Mouse (Mus musculus): Measurements from ENCODE around the gene AI597479.

AI597479 gene

GRCm38 (mm10) chr1:43098031-43098984 is at the start of gene AI597479, which contains the start of gene Tgfbrap1:
TSS of gene AI597479 (plus strand) at chr1:43098710.
TSS of gene Tgfbrap1 (minus strand) at chr1:43098637.
- peak; percentile 85 to 89 for DNase-seq

- peak in 1 of 2 experiments; percentile 4 for DNase-seq
Observed at GRCm38 (mm10) chr1:43051903-43052302, 46.6 kb upstream of the AI597479 start.

- peak; percentile 24 to 49 for DNase-seq
Observed at GRCm38 (mm10) chr1:43065615-43066310, 32.7 kb upstream of the AI597479 start.

- no peak for DNase-seq
Observed at GRCm38 (mm10) chr1:43066573-43066972, 31.9 kb upstream of the AI597479 start.

GRCm38 (mm10) chr1:43067551-43067950 is 31.0 kb upstream of the AI597479 start:
- no peak for DNase-seq

- DNase-seq: no peak
Observed at GRCm38 (mm10) chr1:43070726-43071125, 27.8 kb upstream of the AI597479 start.

GRCm38 (mm10) chr1:43072028-43072427 is 26.5 kb upstream of the AI597479 start:
- DNase-seq: no peak

GRCm38 (mm10) chr1:43072561-43072960 is 25.9 kb upstream of the AI597479 start:
- no peak for DNase-seq

GRCm38 (mm10) chr1:43074791-43075190 is 23.7 kb upstream of the AI597479 start:
- DNase-seq: no peak

GRCm38 (mm10) chr1:43078124-43078523 is 20.4 kb upstream of the AI597479 start:
- no peak for DNase-seq

GRCm38 (mm10) chr1:43082946-43083345 is 15.6 kb upstream of the AI597479 start:
- no peak for DNase-seq

- no peak for DNase-seq
Observed at GRCm38 (mm10) chr1:43090418-43090817, 8.1 kb upstream of the AI597479 start.

GRCm38 (mm10) chr1:43091306-43092055 is 7.0 kb upstream of the AI597479 start:
- no peak for DNase-seq

GRCm38 (mm10) chr1:43092056-43093015 is 6.2 kb upstream of the AI597479 start:
- DNase-seq: peak; percentile 66 to 73

GRCm38 (mm10) chr1:43094206-43094605 is 4.3 kb upstream of the AI597479 start:
- no peak for DNase-seq

GRCm38 (mm10) chr1:43108729-43109128 is 10.2 kb downstream of the AI597479 start:
- DNase-seq: no peak

- peak; percentile 33 to 55 for DNase-seq
Observed at GRCm38 (mm10) chr1:43110556-43110955, 12.0 kb downstream of the AI597479 start.

GRCm38 (mm10) chr1:43112882-43113281 is 14.4 kb downstream of the AI597479 start:
- peak; percentile 50 to 78 for DNase-seq

- peak; percentile 86 for DNase-seq
Observed at GRCm38 (mm10) chr1:43117435-43117834, 18.9 kb downstream of the AI597479 start.

GRCm38 (mm10) chr1:43120950-43121349 is 22.4 kb downstream of the AI597479 start:
- no peak for DNase-seq

GRCm38 (mm10) chr1:43122616-43123015 is 24.1 kb downstream of the AI597479 start:
- no peak for DNase-seq

GRCm38 (mm10) chr1:43124726-43125125 is 26.2 kb downstream of the AI597479 start:
- DNase-seq: no peak

Data from kidney, adult 8-10 months (tissue).